Mouse (Mus musculus): ENCODE measurements at regions not wholly inside any gene's neighbourhood (a gene's known extent, or its start where the extent isn't known, plus 50 kb on each side); places are given as distances from the start of the nearest gene placed in this dataset.

GRCm38 (mm10) chr1:194161469-194161868 is 456.5 kb upstream of the Plxna2 start:
- ATAC-seq (ENCODE audit: insufficient number of reproducible peaks, insufficient read depth, low FRiP score, low read depth): no peak
- Histone ChIP-seq H3K27ac (ENCODE audit: low read length) (no peak overlapping the region), H3K4me2 (replicated peaks; ENCODE audit: low read depth, low read length) (no peak overlapping the region), H3K9ac (replicated peaks; ENCODE audit: low read depth, low read length) (no peak overlapping the region), H3K27me3 (ENCODE audit: control insufficient read depth, insufficient read depth, low read length) (no peaks in the 10 kb centered on the region), H3K9me3 (ENCODE audit: control insufficient read depth, low read depth, low read length) (no peaks in the 10 kb centered on the region), H3K4me3 (ENCODE audit: low read depth, low read length) (no peak overlapping the region), H3K36me3 (ENCODE audit: control insufficient read depth, insufficient read depth, low read length) (no peaks in the 10 kb centered on the region), H3K4me1 (ENCODE audit: control insufficient read depth, insufficient read depth, low read length) (no peaks in the 10 kb centered on the region)
- 76% methylated on average over 4 of the region's 4 CpGs for WGBS

GRCm38 (mm10) chr1:194160761-194161461 is 457.1 kb upstream of the Plxna2 start:
- no peaks in the 10 kb centered on the region for H3K4me1 ChIP-seq (ENCODE audit: control insufficient read depth, insufficient read depth, low read length)
- H3K36me3 ChIP-seq (ENCODE audit: control insufficient read depth, insufficient read depth, low read length): no peaks in the 10 kb centered on the region
- no peaks in the 10 kb centered on the region for H3K27me3 ChIP-seq (ENCODE audit: control insufficient read depth, insufficient read depth, low read length)
- no peak overlapping the region for H3K4me3 ChIP-seq (ENCODE audit: low read depth, low read length)
- no peak overlapping the region for H3K27ac ChIP-seq (ENCODE audit: low read length)
- ATAC-seq (ENCODE audit: insufficient number of reproducible peaks, insufficient read depth, low FRiP score, low read depth): no peak
- H3K4me2 ChIP-seq (replicated peaks; ENCODE audit: low read depth, low read length): no peak overlapping the region
- no peak overlapping the region for H3K9ac ChIP-seq (replicated peaks; ENCODE audit: low read depth, low read length)
- H3K9me3 ChIP-seq (ENCODE audit: control insufficient read depth, low read depth, low read length): no peaks in the 10 kb centered on the region
- 39% methylated on average over 8 of the region's 8 CpGs for WGBS

GRCm38 (mm10) chr1:194157268-194157667 is 460.8 kb upstream of the Plxna2 start:
- H3K9me3 ChIP-seq (ENCODE audit: control insufficient read depth, low read depth, low read length): no peaks in the 10 kb centered on the region
- H3K9ac ChIP-seq (replicated peaks; ENCODE audit: low read depth, low read length): no peak overlapping the region
- H3K36me3 ChIP-seq (ENCODE audit: control insufficient read depth, insufficient read depth, low read length): no peaks in the 10 kb centered on the region
- no peak overlapping the region for H3K4me2 ChIP-seq (replicated peaks; ENCODE audit: low read depth, low read length)
- no peaks in the 10 kb centered on the region for H3K27me3 ChIP-seq (ENCODE audit: control insufficient read depth, insufficient read depth, low read length)
- 93% methylated on average over 6 of the region's 6 CpGs for WGBS
- ATAC-seq (ENCODE audit: insufficient number of reproducible peaks, insufficient read depth, low FRiP score, low read depth): no peak
- H3K4me3 ChIP-seq (ENCODE audit: low read depth, low read length): no peak overlapping the region
- no peaks in the 10 kb centered on the region for H3K4me1 ChIP-seq (ENCODE audit: control insufficient read depth, insufficient read depth, low read length)
- H3K27ac ChIP-seq (ENCODE audit: low read length): no peak overlapping the region

- H3K4me2 ChIP-seq (replicated peaks; ENCODE audit: low read depth, low read length): no peak overlapping the region
- H3K9me3 ChIP-seq (ENCODE audit: control insufficient read depth, low read depth, low read length): no peaks in the 10 kb centered on the region
- H3K27me3 ChIP-seq (ENCODE audit: control insufficient read depth, insufficient read depth, low read length): no peaks in the 10 kb centered on the region
- no peak overlapping the region for H3K9ac ChIP-seq (replicated peaks; ENCODE audit: low read depth, low read length)
- no peak overlapping the region for H3K4me3 ChIP-seq (ENCODE audit: low read depth, low read length)
- WGBS: 58% methylated on average over 11 of the region's 11 CpGs
- H3K36me3 ChIP-seq (ENCODE audit: control insufficient read depth, insufficient read depth, low read length): no peaks in the 10 kb centered on the region
- H3K27ac ChIP-seq (ENCODE audit: low read length): no peak overlapping the region
- ATAC-seq (ENCODE audit: insufficient number of reproducible peaks, insufficient read depth, low FRiP score, low read depth): 0 out of 2 replicates have a peak, but pooled peaks have one; percentile 49
- no peaks in the 10 kb centered on the region for H3K4me1 ChIP-seq (ENCODE audit: control insufficient read depth, insufficient read depth, low read length)
These were observed 469.3 kb upstream of the Plxna2 start for GRCm38 (mm10) chr1:194148416-194149364.

- Histone ChIP-seq H3K9ac (replicated peaks; ENCODE audit: low read depth, low read length) (no peak overlapping the region), H3K27me3 (ENCODE audit: control insufficient read depth, insufficient read depth, low read length) (no peaks in the 10 kb centered on the region), H3K9me3 (ENCODE audit: control insufficient read depth, low read depth, low read length) (no peaks in the 10 kb centered on the region), H3K36me3 (ENCODE audit: control insufficient read depth, insufficient read depth, low read length) (no peaks in the 10 kb centered on the region), H3K4me1 (ENCODE audit: control insufficient read depth, insufficient read depth, low read length) (no peaks in the 10 kb centered on the region), H3K27ac (ENCODE audit: low read length) (no peak overlapping the region), H3K4me2 (replicated peaks; ENCODE audit: low read depth, low read length) (no peak overlapping the region), H3K4me3 (ENCODE audit: low read depth, low read length) (no peak overlapping the region)
- no peak for ATAC-seq (ENCODE audit: insufficient number of reproducible peaks, insufficient read depth, low FRiP score, low read depth)
- 81% methylated on average over 4 of the region's 4 CpGs for WGBS
These were observed 500.2 kb upstream of the Plxna2 start for GRCm38 (mm10) chr1:194117631-194118360.

- 74% methylated on average over 1 of the region's 1 CpGs for WGBS
- ATAC-seq (ENCODE audit: insufficient number of reproducible peaks, insufficient read depth, low FRiP score, low read depth): no peak
- no peaks in the 10 kb centered on the region for H3K27me3 ChIP-seq (ENCODE audit: control insufficient read depth, insufficient read depth, low read length)
- H3K9me3 ChIP-seq (ENCODE audit: control insufficient read depth, low read depth, low read length): no peaks in the 10 kb centered on the region
- no peak overlapping the region for H3K27ac ChIP-seq (ENCODE audit: low read length)
- no peak overlapping the region for H3K9ac ChIP-seq (replicated peaks; ENCODE audit: low read depth, low read length)
- no peaks in the 10 kb centered on the region for H3K4me1 ChIP-seq (ENCODE audit: control insufficient read depth, insufficient read depth, low read length)
- no peak overlapping the region for H3K4me2 ChIP-seq (replicated peaks; ENCODE audit: low read depth, low read length)
- H3K4me3 ChIP-seq (ENCODE audit: low read depth, low read length): no peak overlapping the region
- H3K36me3 ChIP-seq (ENCODE audit: control insufficient read depth, insufficient read depth, low read length): no peaks in the 10 kb centered on the region
These were observed 503.6 kb upstream of the Plxna2 start for GRCm38 (mm10) chr1:194114399-194114798.

GRCm38 (mm10) chr1:194111931-194112330 is 506.1 kb upstream of the Plxna2 start:
- no peaks in the 10 kb centered on the region for H3K27me3 ChIP-seq (ENCODE audit: control insufficient read depth, insufficient read depth, low read length)
- no peak overlapping the region for H3K4me3 ChIP-seq (ENCODE audit: low read depth, low read length)
- no peaks in the 10 kb centered on the region for H3K9me3 ChIP-seq (ENCODE audit: control insufficient read depth, low read depth, low read length)
- H3K4me1 ChIP-seq (ENCODE audit: control insufficient read depth, insufficient read depth, low read length): no peaks in the 10 kb centered on the region
- no peak overlapping the region for H3K27ac ChIP-seq (ENCODE audit: low read length)
- no peak for ATAC-seq (ENCODE audit: insufficient number of reproducible peaks, insufficient read depth, low FRiP score, low read depth)
- 90% methylated on average over 2 of the region's 2 CpGs for WGBS
- no peak overlapping the region for H3K9ac ChIP-seq (replicated peaks; ENCODE audit: low read depth, low read length)
- H3K4me2 ChIP-seq (replicated peaks; ENCODE audit: low read depth, low read length): no peak overlapping the region
- H3K36me3 ChIP-seq (ENCODE audit: control insufficient read depth, insufficient read depth, low read length): no peaks in the 10 kb centered on the region

All from stomach, embryonic 14.5 days (tissue).